Mouse (Mus musculus) midbrain, embryonic 11.5 days (tissue): ENCODE results near the gene Actb. TPM values are rescaled to one million over a fixed set of nuclear protein-coding genes. Genes with fewer than 3 reads are reported as not detected.
"Not testable (repeated sequence)": the region's sequence is repeated elsewhere in the genome, so short reads cannot be mapped to it uniquely, and the experiment has no call there.

Experiments used
- ATAC-seq: fragments of 200-750 bp; cut with Nextera tagmentation; 2 replicates; pipeline ENCODE4 v1.8.0; 2017; ENCODE audit warnings: moderate TSS enrichment, moderate library complexity; ENCODE audit not compliant: low FRiP score
- DNase-seq: peaks from one replicate; pipeline ENCODE4 v3.0.0; 2015; ENCODE audit warnings: low spot score; ENCODE audit errors: missing footprints
- H3K27ac ChIP-seq: fragments of 300-500 bp; sonication (generic); 2 replicates; pipeline ENCODE4 v1.5.1; 2014; ENCODE audit warnings: low read depth, low read length
- H3K27me3 ChIP-seq: fragments of 300-500 bp; sonication (generic); 2 replicates; pipeline ENCODE4 v1.6.1; 2014; ENCODE audit warnings: mild to moderate bottlenecking, low read length, moderate library complexity, mixed read lengths; ENCODE audit not compliant: control insufficient read depth, insufficient read depth
- H3K36me3 ChIP-seq: fragments of 300-500 bp; sonication (generic); 2 replicates; pipeline ENCODE4 v1.6.1; 2014; ENCODE audit warnings: mild to moderate bottlenecking, low read length, moderate library complexity, mixed read lengths; ENCODE audit not compliant: control insufficient read depth, insufficient read depth
- H3K4me1 ChIP-seq: fragments of 300-500 bp; sonication (generic); 2 replicates; pipeline ENCODE4 v1.6.1; 2014; ENCODE audit warnings: low read length; ENCODE audit not compliant: control insufficient read depth, insufficient read depth
- H3K4me2 ChIP-seq: fragments of 300-500 bp; sonication (generic); 2 replicates; pipeline ENCODE4 v1.6.1; 2014; ENCODE audit warnings: mild to moderate bottlenecking, moderate library complexity
- H3K4me3 ChIP-seq: fragments of 300-500 bp; sonication (generic); 2 replicates; pipeline ENCODE4 v1.5.1; 2014; ENCODE audit warnings: low read depth, low read length
- H3K9ac ChIP-seq: fragments of 300-500 bp; sonication (generic); 2 replicates; pipeline ENCODE4 v1.6.1; 2014; ENCODE audit warnings: low read length
- H3K9me3 ChIP-seq: fragments of 300-500 bp; sonication (generic); 2 replicates; pipeline ENCODE4 v1.6.1; 2016; ENCODE audit warnings: low read length; ENCODE audit not compliant: control insufficient read depth
- WGBS: fragments of 180-500 bp; shearing (Covaris S2); extraction: QIAGEN DNeasy Blood & Tissue Kit; methylation state at CpG from one replicate; pipeline ENCODE4 v1.1.7; 2014; 5-methylcytosine and 5-hydroxymethylcytosine counted together
- polyA plus RNA-seq: library from polyadenylated mRNA; unstranded; fragments of >200 nt; fragmentation: Nextera tagmentation; extraction: Ambion mirVana; gene quantifications from 2 replicates; pipeline ENCODE4 v1.2.1, GENCODE M21; 2014

The Actb gene
- polyA plus RNA-seq, 1 experiment from 2014 or later, result 15,094 TPM

DNA sequence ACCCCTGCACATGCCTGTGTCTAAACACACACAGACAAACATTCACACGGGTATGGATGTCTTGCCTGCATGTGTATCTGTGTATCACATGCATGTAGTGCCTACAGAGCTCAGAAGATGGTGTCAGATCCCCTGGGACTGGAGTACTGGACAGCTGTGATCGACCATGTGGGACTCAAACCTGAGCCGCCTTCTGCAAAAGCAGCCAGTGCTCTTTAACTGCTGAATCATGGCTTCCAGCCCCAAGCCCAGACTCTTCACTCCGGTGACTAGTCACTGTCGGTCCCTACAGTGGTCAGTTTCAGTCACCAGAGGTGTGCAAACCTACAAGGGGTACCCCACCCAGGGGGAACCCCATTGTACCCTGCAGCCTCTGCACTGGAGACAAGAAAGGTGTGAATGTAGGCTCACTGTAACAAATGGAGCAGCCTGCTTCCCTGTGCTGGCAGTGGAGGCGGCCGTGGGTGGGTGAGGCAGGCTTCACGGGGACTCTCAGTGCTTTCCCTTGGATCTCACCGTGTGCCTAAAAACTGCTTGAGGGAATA, 7.4 kb downstream of the Actb start:
- H3K4me2 ChIP-seq, result no peak overlapping the region
- DNase-seq, result peak; percentile 91
- WGBS, result 89% methylated on average over 9 of the region's 9 CpGs
- no peak overlapping the region for H3K9ac ChIP-seq
- ATAC-seq, result no peak
- no peaks in the 10 kb centered on the region for H3K27me3 ChIP-seq
- peaks cover 22% of the 10 kb centered on the region for H3K36me3 ChIP-seq
- H3K4me3 ChIP-seq, result no peak overlapping the region
- H3K27ac ChIP-seq, result no peak overlapping the region
- H3K9me3 ChIP-seq, result no peaks in the 10 kb centered on the region
- peaks cover 7% of the 10 kb centered on the region for H3K4me1 ChIP-seq

DNA sequence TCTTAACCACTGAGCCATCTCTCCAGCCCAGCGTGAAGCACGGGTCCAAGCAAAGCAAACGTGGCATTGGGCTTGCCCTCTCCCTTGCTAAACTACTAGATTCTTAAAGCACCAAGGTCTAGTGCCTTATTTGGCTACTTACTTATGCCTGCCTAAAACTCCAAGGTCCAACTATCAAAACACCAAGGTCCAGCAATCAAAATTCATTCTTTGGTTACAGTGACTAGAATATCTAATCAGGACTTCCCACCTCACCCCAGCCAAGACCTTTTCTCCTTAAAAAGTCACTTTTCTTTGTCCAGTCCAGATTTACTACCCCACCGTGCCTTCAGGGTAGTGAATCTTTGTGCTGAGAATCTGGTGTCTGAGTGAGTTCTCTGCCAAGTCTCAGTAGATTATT, 8.2 kb downstream of the Actb start:
- Histone ChIP-seq H3K27me3 (no peaks in the 10 kb centered on the region), H3K4me2 (no peak overlapping the region), H3K4me1 (peaks cover 12% of the 10 kb centered on the region), H3K36me3 (peaks cover 17% of the 10 kb centered on the region), H3K9me3 (no peaks in the 10 kb centered on the region), H3K4me3 (no peak overlapping the region), H3K9ac (no peak overlapping the region), H3K27ac (no peak overlapping the region)
- no peak for ATAC-seq
- DNase-seq, result no peak
- 91% methylated on average over 4 of the region's 4 CpGs for WGBS

DNA sequence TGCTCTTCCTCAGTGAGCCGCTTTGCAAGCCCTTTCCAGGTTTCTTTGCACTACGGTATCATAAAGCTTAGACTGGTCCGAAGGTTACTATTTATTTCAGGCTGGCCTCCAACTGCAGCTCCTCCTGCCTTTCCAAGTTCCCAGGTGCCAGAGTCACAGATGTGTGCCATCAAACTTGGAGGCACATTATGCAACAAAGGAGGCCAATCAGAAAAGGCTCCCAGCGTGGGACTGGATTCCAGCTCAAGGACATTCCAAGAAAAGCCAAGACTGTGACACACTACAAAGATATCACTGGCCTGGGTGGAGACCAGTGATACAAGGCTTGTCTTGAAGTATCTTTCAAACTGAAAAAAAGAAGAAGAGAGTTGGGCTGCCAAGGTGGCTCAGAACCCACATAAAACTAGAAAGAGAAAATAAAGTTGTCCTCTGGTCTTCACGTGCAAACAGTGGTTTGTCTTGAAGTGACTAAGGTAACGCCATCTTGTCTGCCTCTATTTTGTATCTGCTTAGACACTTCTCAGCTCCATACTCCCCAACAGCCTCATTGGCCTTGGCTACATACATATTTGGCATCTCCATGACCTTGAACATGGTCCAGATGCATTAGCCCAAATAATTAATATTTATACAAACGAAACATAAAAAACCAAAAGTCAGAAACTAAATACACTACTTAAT, 8.8 kb downstream of the Actb start:
- H3K27ac ChIP-seq, result no peak overlapping the region
- ATAC-seq, result no peak
- no peak overlapping the region for H3K9ac ChIP-seq
- H3K4me1 ChIP-seq, result peaks cover 12% of the 10 kb centered on the region
- DNase-seq, result no peak
- peaks cover 11% of the 10 kb centered on the region for H3K36me3 ChIP-seq
- H3K4me3 ChIP-seq, result no peak overlapping the region
- H3K4me2 ChIP-seq, result no peak overlapping the region
- WGBS, result 92% methylated on average over 7 of the region's 7 CpGs
- no peaks in the 10 kb centered on the region for H3K27me3 ChIP-seq
- no peaks in the 10 kb centered on the region for H3K9me3 ChIP-seq

DNA sequence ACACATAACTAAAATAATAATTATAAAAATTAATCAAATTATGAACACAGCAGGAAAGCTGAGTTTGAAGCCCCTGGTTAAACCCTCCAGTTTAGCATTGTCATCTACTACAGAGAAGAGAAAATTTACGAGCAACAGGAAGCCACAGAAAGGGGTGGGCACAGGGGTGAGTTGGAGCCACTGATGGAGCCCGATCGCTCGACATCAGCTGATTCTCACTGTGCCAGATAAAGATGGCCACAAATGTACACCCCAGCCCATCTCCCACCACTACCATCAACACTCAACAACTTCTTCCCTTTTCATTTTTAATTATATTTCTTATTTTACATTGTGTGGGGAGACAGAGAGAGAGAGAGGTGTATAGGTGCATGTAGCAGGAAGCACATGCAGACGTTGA, 9.8 kb downstream of the Actb start:
- peaks cover 12% of the 10 kb centered on the region for H3K4me1 ChIP-seq
- 95% methylated on average over 5 of the region's 5 CpGs for WGBS
- H3K9ac ChIP-seq, result no peak overlapping the region
- H3K27me3 ChIP-seq, result no peaks in the 10 kb centered on the region
- H3K9me3 ChIP-seq, result no peaks in the 10 kb centered on the region
- peaks cover 7% of the 10 kb centered on the region; the same call in 1 of the 2 replicates for H3K36me3 ChIP-seq
- no peak for DNase-seq
- H3K4me3 ChIP-seq, result no peak overlapping the region
- no peak overlapping the region for H3K27ac ChIP-seq
- no peak for ATAC-seq
- no peak overlapping the region for H3K4me2 ChIP-seq

DNA sequence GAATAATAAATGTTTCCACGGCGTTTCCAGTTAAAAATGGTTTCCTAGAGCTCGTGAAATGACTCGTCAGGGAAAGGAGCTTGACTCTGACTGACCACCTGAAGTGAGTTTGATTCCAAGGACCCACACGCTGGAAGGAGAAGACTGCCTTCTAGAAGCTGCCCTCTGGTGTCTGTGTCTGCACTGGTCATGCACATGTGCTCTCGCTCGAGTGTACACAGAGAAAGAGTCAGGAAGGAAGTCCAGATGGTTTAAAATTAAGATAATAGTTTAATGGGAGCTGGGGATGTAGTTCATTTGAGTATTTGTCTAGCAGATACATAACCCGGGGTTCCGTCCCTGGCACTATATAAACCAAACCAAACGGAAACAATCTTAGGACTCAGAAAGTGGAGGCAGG, 10.4 kb downstream of the Actb start:
- Histone ChIP-seq H3K4me2 (no peak overlapping the region), H3K4me1 (peaks cover 12% of the 10 kb centered on the region), H3K4me3 (no peak overlapping the region), H3K27me3 (no peaks in the 10 kb centered on the region), H3K9ac (no peak overlapping the region), H3K27ac (no peak overlapping the region), H3K36me3 (peaks cover 3% of the 10 kb centered on the region; the same call in 1 of the 2 replicates), H3K9me3 (no peaks in the 10 kb centered on the region)
- ATAC-seq, result no peak
- DNase-seq, result no peak
- WGBS, result 92% methylated on average over 10 of the region's 10 CpGs

DNA sequence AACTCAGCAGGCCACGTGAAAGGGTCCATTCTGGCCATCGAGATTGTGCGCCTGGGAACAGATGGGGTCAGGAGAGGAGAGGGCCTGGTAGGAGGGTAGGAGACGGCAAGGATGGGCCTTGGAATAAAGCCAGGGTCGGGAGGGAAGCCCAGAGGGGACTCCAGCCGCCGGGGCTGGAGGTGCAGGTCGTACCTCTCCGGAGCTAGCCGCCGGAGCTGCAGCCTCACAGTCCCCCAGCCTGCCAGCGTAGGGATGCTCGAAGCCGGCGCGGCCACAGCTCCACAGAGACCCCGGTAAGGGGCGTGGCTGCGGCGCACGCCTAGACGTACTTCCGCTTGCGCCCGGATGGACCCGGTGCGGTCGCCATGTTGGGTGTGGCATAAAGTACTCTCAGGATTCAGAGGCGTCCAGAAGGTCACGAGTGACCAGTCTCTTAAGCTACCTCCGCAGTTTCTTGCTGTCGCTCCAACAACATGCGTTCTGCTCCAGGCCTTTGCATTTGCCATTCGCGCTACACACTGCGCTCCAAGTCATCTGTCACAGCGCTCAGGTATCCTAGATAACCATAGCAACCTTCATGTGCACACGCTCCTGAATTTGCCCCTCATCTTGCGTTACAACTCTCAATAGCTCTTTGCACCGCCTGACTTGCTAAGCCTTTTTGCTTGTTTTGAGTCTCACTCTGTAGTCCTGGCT, 11.5 kb downstream of the Actb start, which contains the start of gene Fbxl18:
TSS of gene Fbxl18 (minus strand) at position 504 of the 696 bp plus-strand sequence.
- H3K27ac ChIP-seq, result peak within 1 kb of the TSS; percentile 40
- H3K4me3 ChIP-seq, result peak within 1 kb of the TSS; percentile 75
- H3K9me3 ChIP-seq, result no peaks in the 10 kb centered on the region
- H3K9ac ChIP-seq, result peak within 1 kb of the TSS; percentile 89
- ATAC-seq, result peak; percentile 98
- H3K4me2 ChIP-seq, result peak within 1 kb of the TSS; percentile 95
- H3K27me3 ChIP-seq, result no peaks in the 10 kb centered on the region
- DNase-seq, result peak; percentile 98
- H3K36me3 ChIP-seq, result no peaks in the 10 kb centered on the region
- under 1% methylated on average over 40 of the region's 40 CpGs for WGBS
- H3K4me1 ChIP-seq, result peaks cover 12% of the 10 kb centered on the region

DNA sequence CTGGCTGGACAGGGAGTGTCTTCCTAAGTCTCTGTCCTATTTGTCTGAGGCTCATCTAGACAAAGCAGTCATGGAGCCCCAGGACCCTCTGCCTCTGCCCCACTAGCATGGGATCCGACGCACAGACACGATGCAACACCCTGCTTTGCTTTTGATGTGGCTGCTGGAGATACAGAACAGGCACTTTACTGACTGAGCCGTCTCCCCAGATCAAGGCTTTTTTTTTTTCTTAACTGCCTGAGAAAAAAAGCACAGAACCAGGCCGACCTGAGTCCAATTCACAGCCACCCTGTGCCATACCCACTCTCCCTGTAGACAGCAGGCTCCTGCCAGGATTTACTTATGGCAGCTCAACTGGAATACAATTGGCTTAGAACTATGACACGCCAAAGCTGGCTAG, 15.2 kb downstream of the Actb start:
- Histone ChIP-seq H3K9ac (no peak overlapping the region), H3K27me3 (no peaks in the 10 kb centered on the region), H3K4me1 (peaks cover 12% of the 10 kb centered on the region), H3K36me3 (peaks cover 2% of the 10 kb centered on the region; the same call in 1 of the 2 replicates), H3K9me3 (no peaks in the 10 kb centered on the region), H3K4me3 (no peak overlapping the region), H3K27ac (no peak overlapping the region), H3K4me2 (no peak overlapping the region)
- WGBS, result 86% methylated on average over 6 of the region's 6 CpGs
- no peak for ATAC-seq
- DNase-seq, result no peak

DNA sequence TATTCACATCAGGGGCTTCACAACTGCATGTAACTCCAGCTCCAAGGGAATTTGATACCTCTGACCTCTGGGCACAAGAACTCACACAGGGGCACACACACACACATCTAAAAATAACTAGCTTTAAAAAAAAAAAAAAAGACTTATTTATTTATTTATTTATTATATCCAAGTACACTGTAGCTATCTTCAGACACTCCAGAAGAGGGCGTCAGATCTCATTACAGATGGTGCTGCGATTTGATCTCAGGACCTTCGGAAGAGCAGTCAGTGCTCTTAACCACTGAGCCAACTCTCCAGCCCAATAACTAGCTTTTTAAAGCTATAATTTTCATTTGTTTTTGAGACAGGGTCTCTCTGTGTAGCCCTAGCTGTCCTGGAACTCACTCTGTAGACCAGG, 19.0 kb downstream of the Actb start:
- not testable (repeated sequence) for H3K4me1 ChIP-seq, H3K27ac ChIP-seq, H3K9me3 ChIP-seq, H3K9ac ChIP-seq, H3K27me3 ChIP-seq, H3K4me2 ChIP-seq, H3K4me3 ChIP-seq, ATAC-seq, DNase-seq
- H3K36me3 ChIP-seq, result peaks cover 18% of the 10 kb centered on the region
- WGBS, result 94% methylated on average over 3 of the region's 3 CpGs

DNA sequence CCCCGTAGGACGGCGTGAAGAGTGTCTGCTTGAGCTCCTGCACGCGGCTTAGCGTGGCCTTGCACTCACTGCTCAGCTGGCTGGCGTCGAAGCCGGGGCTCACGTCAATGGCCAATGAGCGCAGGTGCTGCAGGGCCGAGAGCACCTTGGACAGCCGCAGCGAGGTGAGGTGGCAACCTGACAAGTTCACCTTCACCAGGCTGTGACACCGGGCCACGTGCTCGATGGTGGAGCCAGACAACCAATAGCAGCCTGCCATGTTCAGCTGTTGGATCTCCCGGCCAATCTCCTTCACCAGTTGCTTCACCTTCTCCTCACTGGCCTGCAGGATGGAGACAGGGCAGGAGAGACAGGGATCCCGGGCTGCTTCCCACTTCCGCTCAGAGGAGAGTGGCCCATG, 19.8 kb downstream of the Actb start:
- no peak overlapping the region for H3K4me3 ChIP-seq
- H3K36me3 ChIP-seq, result peaks cover 18% of the 10 kb centered on the region
- H3K9me3 ChIP-seq, result no peaks in the 10 kb centered on the region
- no peak overlapping the region for H3K4me2 ChIP-seq
- peaks cover 4% of the 10 kb centered on the region for H3K4me1 ChIP-seq
- DNase-seq (no peak), ATAC-seq (no peak)
- no peak overlapping the region for H3K27ac ChIP-seq
- no peak overlapping the region for H3K9ac ChIP-seq
- no peaks in the 10 kb centered on the region for H3K27me3 ChIP-seq
- WGBS, result 92% methylated on average over 20 of the region's 20 CpGs
